Mouse (Mus musculus) bone marrow macrophage, adult 2 months (primary cell): ENCODE results near the gene Ano2. TPM values are rescaled to one million over a fixed set of nuclear protein-coding genes. Genes with fewer than 3 reads are reported as not detected.

Source experiments
- H3K27ac ChIP-seq: 2 replicates; pipeline ENCODE4 v1.5.1; 2012; ENCODE audit warnings: low read depth, low read length; ENCODE audit not compliant: insufficient read depth
- H3K4me1 ChIP-seq: 2 replicates; pipeline ENCODE4 v1.6.1; 2012; ENCODE audit warnings: low read length; ENCODE audit not compliant: control insufficient read depth, insufficient read depth
- H3K4me3 ChIP-seq: 2 replicates; pipeline ENCODE4 v1.5.1; 2012; ENCODE audit warnings: mild to moderate bottlenecking, low read length, moderate library complexity; ENCODE audit not compliant: insufficient read depth
- CTCF ChIP-seq: IDR thresholded peaks from 2 replicates; pipeline ENCODE4 v1.5.1; 2012; ENCODE audit warnings: low read depth, mild to moderate bottlenecking, low read length, moderate library complexity
- POLR2A ChIP-seq: IDR thresholded peaks from 2 replicates; pipeline ENCODE4 v1.6.1; 2012; ENCODE audit warnings: mild to moderate bottlenecking, low read depth, low read length, borderline replicate concordance
- polyA plus RNA-seq: library from polyadenylated mRNA; stranded (reverse); fragments of >200 nt; gene quantifications from 2 replicates; pipeline ENCODE4 v1.2.4, GENCODE M21; 2012; ENCODE audit not compliant: missing spikeins, insufficient read depth, insufficient read length

The Ano2 gene
- polyA plus RNA-seq, 1 experiment, result not detected

DNA sequence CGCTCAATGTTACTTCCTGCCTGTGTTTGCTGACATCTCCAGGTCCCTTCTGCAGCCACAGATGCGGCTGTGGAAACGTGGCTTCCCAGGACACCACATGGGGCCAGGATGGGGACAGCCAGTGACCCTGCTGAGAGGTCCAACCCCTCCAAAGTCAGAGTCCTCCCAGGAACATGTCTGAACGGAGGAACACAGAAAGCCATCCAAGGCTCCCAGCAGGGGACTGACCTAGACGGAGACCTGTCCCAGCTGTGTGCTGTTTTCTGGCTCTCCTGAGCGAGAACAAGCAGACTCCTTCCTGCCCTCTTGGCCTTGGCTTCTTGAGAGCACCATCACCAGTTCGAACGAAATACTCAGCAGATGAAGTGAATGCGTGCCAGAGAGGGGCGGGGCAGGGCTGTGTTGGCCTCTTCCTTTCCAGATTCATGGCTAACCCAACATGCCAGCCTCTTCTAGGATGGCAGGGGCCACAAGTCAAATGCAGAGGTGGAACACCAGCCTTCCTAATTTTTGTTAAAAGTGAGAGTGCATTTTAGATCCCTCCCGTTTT, 39.8 kb downstream of the Ano2 start:
- Histone ChIP-seq H3K4me3 (no peak overlapping the region), H3K27ac (no peak overlapping the region), H3K4me1 (no peaks in the 10 kb centered on the region)
- TF ChIP-seq POLR2A (no peak), CTCF (no peak)

DNA sequence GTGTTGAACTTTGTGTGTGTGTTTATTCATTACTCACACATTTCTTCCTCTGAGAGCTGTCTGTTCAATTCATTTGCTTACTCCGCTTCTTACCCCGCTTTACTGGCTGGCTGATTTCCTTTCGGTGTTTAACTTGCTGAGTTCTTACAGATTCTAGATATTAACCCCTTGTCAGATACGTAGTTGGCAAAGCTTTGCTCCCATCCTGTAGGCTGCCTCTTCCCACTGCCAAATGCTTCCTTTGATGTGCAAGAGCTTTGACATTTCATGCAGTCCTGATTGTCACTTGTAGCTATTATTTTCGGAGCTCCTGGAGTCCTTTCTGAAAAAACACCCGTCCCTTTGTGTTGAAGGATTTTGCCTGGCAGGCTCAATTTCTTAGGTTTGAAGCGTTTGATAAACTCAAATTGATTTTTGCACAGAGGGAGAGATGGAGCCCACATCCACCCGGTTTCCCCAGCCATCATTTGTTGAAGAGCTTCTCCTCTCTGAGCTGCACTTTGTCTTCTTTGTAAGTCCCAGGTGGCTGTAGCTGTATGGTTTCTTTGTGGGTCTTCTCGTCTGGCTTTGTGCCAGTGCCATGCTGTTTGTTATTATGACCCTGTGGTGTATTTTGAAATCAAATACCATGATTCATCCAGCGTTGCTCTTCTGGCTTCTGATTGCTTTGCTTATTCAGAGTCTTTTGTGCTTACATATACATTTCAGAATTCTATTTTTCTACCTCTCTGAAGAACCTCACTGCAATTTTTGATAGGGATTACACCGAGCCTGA, 47.5 kb downstream of the Ano2 start:
- Histone ChIP-seq H3K4me3 (no peak overlapping the region), H3K27ac (no peak overlapping the region), H3K4me1 (no peaks in the 10 kb centered on the region)
- no peak for TF ChIP-seq POLR2A
- no peak for TF ChIP-seq CTCF

DNA sequence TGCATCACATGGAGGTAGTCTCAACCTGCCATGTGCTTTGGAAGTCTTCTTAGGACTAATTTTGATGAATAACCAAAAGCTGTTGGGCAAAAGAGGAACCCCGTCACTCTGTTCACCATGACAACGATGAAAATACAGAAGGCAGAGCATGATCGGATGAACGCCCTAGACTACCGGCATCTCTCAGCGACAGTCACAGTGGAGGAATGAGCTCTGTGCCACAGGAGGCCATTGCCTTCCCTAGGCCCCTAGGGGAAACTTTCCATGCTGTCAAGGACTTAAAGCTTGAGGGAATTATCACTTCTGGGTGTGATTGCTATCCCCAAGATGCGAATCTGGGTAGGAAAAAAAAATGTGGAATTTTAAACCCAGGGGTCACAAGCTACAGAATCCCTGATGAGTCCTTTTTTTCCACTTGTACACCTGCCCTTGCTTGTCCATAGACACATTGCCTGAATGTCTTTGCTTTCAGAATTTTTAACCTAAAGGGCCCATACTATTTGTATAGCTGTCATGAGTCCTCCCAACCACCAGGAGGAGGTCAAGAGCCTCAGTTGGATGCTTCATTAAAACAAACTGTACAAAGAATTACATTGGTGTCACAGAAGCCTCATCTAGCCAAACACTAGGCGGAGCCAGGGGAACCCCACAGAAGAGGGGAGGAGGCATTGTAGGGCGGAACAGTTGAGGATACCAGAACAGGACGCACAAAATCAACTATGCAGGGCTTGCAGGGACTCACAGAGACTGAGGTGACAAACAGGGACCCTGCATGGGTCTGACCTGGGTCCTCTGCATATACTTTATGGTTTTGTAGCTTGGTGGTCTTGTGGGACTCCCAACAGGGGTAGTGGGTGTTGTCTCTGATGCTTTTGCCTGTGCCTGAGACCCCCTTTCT, 53.2 kb downstream of the Ano2 start:
- Histone ChIP-seq H3K27ac (no peak overlapping the region), H3K4me3 (no peak overlapping the region), H3K4me1 (peaks cover 4% of the 10 kb centered on the region)
- TF ChIP-seq CTCF, result no peak
- TF ChIP-seq POLR2A, result no peak

DNA sequence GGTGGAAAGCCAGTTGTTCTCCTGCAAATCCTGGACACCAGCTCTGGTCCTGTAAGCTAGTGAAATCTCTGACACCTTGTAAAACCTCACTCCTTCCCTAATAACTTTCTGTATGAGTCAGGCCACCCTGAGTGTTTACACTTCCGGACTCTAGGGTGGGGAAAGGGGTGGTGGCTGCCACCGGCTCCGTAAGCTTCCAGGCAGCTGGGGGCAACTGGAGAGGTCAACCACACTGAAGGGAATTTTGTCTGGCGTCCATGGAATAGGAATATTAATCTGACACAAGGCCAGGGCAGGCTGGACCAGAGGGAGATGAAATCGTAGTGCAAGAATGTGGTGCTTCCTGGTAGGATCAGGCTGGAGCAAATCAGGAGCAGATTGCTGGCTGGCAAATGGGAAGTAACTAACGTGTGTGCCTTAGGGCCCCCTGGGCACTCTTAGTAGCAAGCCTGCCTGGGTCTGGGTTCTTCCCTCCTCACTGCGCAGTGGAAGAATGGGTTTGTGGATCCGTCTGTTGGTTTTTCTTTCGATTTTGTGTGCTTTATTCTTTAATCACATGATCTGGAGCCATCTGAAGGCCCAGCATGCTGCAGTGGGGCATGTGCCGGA, 57.2 kb downstream of the Ano2 start:
- Histone ChIP-seq H3K4me3 (no peak overlapping the region), H3K4me1 (peaks cover 4% of the 10 kb centered on the region), H3K27ac (no peak overlapping the region)
- TF ChIP-seq CTCF, result no peak
- TF ChIP-seq POLR2A, result no peak

DNA sequence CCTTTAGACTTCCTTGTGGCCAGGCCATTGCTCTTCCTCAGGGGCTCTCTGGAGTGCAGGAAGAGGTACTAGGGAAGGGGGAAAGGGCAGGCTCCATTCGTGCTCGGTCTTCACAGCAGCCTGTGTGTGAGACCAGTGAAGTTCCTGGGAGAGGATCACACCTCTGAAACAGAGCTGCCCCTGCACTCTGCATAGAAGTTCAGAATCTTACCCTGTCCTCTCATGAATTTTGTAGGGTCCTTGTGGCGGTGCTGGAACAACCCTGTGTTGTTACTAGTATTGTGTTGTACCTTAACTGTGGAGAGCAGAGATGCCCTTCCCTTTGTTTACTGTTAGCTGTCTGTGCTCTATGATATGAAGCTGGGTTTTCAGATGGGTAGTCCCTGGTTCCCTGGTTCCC, 58.4 kb downstream of the Ano2 start:
- Histone ChIP-seq H3K4me3 (no peak overlapping the region), H3K27ac (no peak overlapping the region), H3K4me1 (no peaks in the 10 kb centered on the region)
- TF ChIP-seq POLR2A (no peak), CTCF (no peak)

DNA sequence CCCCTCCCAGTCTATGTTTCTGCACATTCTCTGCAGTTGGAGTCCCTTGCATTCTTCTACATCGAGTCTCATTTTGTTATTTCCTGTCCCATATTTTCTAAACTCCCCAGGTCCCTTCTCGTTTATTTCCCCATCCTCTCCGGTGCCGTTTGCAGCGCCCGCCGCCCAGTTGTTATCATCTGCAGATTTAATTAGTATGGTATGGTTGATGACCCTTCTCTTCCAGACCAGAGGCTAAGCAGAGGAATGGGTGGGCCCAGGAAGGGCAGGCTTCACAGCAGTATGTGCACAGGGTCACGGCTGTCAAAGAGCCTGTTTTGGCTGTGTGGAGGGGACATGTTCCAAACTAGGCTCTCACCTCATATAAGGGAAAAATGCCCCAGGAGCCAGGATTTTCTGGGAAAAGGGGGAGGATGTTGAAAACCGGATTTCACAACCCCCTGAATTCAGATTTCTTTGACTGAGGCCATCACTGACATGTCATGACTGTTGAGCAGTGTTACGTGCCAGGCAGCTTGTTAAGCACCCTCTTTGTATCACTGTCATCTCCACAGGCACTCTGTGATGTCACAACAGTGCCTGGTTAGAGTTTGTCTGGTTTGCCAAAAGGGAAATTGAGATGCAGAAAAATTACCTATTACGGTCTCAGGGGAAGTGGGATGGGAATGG, 72.8 kb downstream of the Ano2 start:
- H3K27ac ChIP-seq, result no peak overlapping the region
- no peak for TF ChIP-seq POLR2A
- no peak for TF ChIP-seq CTCF
- H3K4me3 ChIP-seq, result no peak overlapping the region
- no peaks in the 10 kb centered on the region for H3K4me1 ChIP-seq

DNA sequence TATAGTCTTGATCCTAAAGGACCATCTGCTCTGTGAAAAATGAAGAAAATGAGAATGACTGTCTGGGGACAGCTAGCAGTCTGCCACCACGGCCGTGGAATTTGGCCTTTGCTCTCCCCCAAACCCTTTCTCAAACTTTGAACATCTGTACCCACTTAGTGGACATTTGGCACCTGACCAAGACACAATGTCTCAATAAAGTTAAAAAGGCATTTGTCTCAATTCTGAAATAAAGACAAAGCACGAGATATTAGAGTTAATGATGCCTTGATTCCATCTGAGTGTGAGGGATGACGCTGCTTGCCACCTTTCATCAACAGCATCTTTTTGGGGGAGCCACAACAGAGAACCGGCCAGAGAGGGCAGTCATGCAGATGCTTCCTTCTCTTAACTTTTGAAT, 83.0 kb downstream of the Ano2 start:
- Histone ChIP-seq H3K27ac (no peak overlapping the region), H3K4me3 (no peak overlapping the region), H3K4me1 (no peaks in the 10 kb centered on the region)
- no peak for TF ChIP-seq POLR2A
- TF ChIP-seq CTCF, result no peak

DNA sequence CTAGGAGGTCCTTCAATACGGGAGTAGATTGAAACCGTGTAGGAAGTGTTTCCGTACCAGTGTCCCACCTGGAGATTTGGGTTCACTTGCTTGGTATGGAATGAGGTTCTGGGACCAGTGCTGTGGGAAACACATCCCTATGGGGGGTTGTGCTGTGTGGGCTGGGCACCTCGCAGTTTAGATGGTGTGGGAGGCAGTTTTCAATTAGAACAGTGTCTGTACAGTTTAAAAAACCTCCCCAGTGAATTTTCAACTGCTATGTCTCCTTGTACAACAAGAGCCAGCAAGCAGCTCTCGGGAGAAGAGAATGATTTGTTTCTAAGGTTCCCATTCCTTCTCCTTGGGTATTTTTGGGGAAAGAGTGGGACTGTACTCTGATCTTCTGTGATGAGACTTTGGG, 86.1 kb downstream of the Ano2 start:
- Histone ChIP-seq H3K4me3 (no peak overlapping the region), H3K4me1 (no peaks in the 10 kb centered on the region), H3K27ac (no peak overlapping the region)
- TF ChIP-seq POLR2A (no peak), CTCF (no peak)

DNA sequence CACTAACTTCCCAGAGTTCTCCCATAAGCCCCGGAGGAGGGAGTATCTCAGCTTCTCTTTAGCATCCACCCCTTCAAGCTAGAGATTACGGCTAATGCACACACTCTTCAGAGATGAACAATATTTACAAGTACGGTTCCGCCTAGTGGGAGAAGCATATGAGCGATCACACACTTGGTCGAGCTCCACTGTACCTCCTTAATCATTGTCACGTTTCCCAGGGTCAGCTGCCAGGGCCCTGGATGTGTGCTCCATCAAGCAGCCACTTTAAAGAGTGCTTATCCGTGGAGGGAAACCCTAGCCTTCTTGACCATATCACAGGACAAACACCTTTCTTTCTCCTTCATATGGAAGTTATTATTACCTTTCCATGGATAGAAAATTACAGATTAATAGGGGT, 112.7 kb downstream of the Ano2 start:
- TF ChIP-seq CTCF, result no peak
- no peak for TF ChIP-seq POLR2A

More for the DNA sequence above, 112.7 kb downstream of the Ano2 start:
- Histone ChIP-seq H3K4me1 (no peaks in the 10 kb centered on the region), H3K4me3 (no peak overlapping the region), H3K27ac (no peak overlapping the region)
